Mouse (Mus musculus) bone marrow macrophage, adult 2 months (primary cell): ENCODE results near the gene Hyal3.

ENCODE experiments used
- CTCF ChIP-seq: IDR thresholded peaks from 2 replicates; pipeline ENCODE4 v1.5.1; 2012; ENCODE audit warnings: low read depth, mild to moderate bottlenecking, low read length, moderate library complexity
- POLR2A ChIP-seq: IDR thresholded peaks from 2 replicates; pipeline ENCODE4 v1.6.1; 2012; ENCODE audit warnings: mild to moderate bottlenecking, low read depth, low read length, borderline replicate concordance

DNA sequence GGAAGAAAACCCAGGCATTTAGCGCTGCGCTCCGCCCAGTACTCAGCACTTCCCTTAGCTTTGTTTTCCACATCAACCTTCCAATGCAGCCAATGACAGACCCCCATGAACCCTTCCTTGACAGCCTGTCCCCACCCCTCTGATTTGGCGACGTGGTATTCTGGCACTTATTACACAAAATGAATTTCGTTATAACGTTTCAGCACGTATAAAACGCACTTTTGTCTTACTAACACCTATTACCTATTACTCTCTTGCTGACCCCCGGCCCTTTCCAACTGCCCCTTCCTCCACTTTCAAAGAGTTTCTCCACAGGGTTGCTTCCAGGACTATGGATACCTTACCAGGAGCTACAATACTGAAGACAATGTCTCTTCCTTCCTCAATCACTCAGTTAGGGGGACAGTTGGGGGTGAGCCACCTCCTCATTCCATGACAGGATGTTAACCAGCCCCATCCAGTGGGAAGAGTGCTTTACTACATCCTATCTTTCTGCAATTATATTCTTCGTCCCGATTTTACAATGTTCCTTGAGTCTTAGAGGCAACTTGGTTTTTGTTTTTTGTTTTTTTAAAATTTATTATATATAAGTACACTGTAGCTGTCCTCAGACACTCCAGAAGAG lies 32.4 kb downstream of the Hyal3 start:
- TF ChIP-seq POLR2A (no peak), CTCF (no peak)
